In genomic region chr12:53768392-53768791, GRCm38 (mm10) we compare ENCODE assay signal across 10 mouse cellular contexts.
DNase-seq lines count a peak whose midpoint lies in the region; ATAC-seq and TF ChIP-seq lines count a peak whose summit lies in the region.
"Had no signal": no experiment of that assay in that cellular context is flagged by ENCODE, and none has a peak within 500 bp of the region (broad histone marks: within the 10 kb centered on the region; RNA-seq: fewer than 3 reads in every experiment).

No protein-coding gene starts in this region.

- no peak for TF ChIP-seq CTCF in liver, postnatal 0 days (IDR thresholded peaks at IDR 0.05; ENCODE audit: low read depth)

- H3K36me3 ChIP-seq in liver, postnatal 0 days (replicated peaks; ENCODE audit: insufficient read depth, low read length) = no peaks in the 10 kb centered on the region
- H3K36me3 ChIP-seq: liver, embryonic 15.5 days had no signal

- no peaks in the 10 kb centered on the region for H3K9me3 ChIP-seq in liver, postnatal 0 days (ENCODE audit: low read length)
- H3K9me3 ChIP-seq: liver, embryonic 15.5 days had no signal

- H3K4me3 ChIP-seq in liver, postnatal 0 days (ENCODE audit: low read depth, low read length) = no peak overlapping the region
- H3K4me3 ChIP-seq: liver, embryonic 15.5 days had no signal

- no peak for TF ChIP-seq EP300 in liver, postnatal 0 days (IDR thresholded peaks at IDR 0.05; ENCODE audit: low read depth)

- H3K4me1 ChIP-seq in liver, postnatal 0 days (ENCODE audit: insufficient read depth) = no peaks in the 10 kb centered on the region
- H3K4me1 ChIP-seq: liver, embryonic 15.5 days had no signal

- intact Hi-C loops in gastrocnemius, postnatal 14 days (cut with DNase I; ENCODE audit: low total_unique reads) = no loop called here
- intact Hi-C loops in left cerebral cortex, postnatal 14 days (cut with DNase I) = no loop called here

- ATAC-seq in liver, postnatal 0 days = no peak

- DNase-seq in gastrocnemius, postnatal 14 days = peak; percentile 36
- no peak for DNase-seq in gastrocnemius, adult 18-20 months (ENCODE audit: low spot score)
- peak; percentile 74 for DNase-seq in adrenal gland, postnatal 10 days
- peak; percentile 37 for DNase-seq in kidney, adult 11 months
- peak; percentile 23 for DNase-seq in lung, postnatal 14 days
- no peak for DNase-seq in liver, postnatal 0 days
- no peak for DNase-seq in left cerebral cortex, postnatal 14 days (ENCODE audit: low spot score in 2 of 2)
- DNase-seq in urinary bladder, postnatal 10 days (ENCODE audit: low spot score) = no peak

- no peaks in the 10 kb centered on the region for H3K27me3 ChIP-seq in liver, postnatal 0 days (ENCODE audit: insufficient read depth, low read length)

- H3K9ac ChIP-seq in liver, postnatal 0 days (replicated peaks) = no peak overlapping the region
- H3K9ac ChIP-seq: liver, embryonic 15.5 days had no signal

- H3K4me2 ChIP-seq in liver, postnatal 0 days (ENCODE audit: low read depth, low read length) = no peak overlapping the region
- H3K4me2 ChIP-seq: liver, embryonic 15.5 days had no signal

- WGBS in liver, postnatal 0 days (ENCODE audit: insufficient replicate concordance) = 81% methylated on average over 11 of the region's 11 CpGs

- H3K27ac ChIP-seq in liver, postnatal 0 days (ENCODE audit: low read depth) = no peak overlapping the region
- H3K27ac ChIP-seq: liver, embryonic 15.5 days; stomach, postnatal 0 days had no signal

Comparison
In these comparisons a context has a peak if more than half of its experiments do, and no peak if none do; other contexts are left out.
1. DNase-seq: peak in gastrocnemius, postnatal 14 days (single experiment), adrenal gland, postnatal 10 days (single experiment), kidney, adult 11 months (single experiment) and lung, postnatal 14 days (single experiment); none in gastrocnemius, adult 18-20 months (single experiment), liver, postnatal 0 days (single experiment), left cerebral cortex, postnatal 14 days (0 of 2) and urinary bladder, postnatal 10 days (single experiment).